In genomic region chr1:166049046-166049827, GRCm38 (mm10) we compare ENCODE assay signal across 8 mouse cellular contexts. TPM values are rescaled to one million over a fixed set of nuclear protein-coding genes. Genes with fewer than 3 reads are reported as not detected.
DNase-seq lines count a peak whose midpoint lies in the region; ATAC-seq and TF ChIP-seq lines count a peak whose summit lies in the region.

No protein-coding gene starts in this region.

- ATAC-seq in forebrain, embryonic 12.5 days (ENCODE audit: low FRiP score) = 0 out of 2 replicates have a peak, but pooled peaks have one; percentile 34
- peak; percentile 56 for ATAC-seq in limb, embryonic 14.5 days (ENCODE audit: low FRiP score, low read depth)

- no peak for TF ChIP-seq CTCF in small intestine, adult 2 months (IDR thresholded peaks at IDR 0.05; ENCODE audit: extremely low read depth, insufficient read length, insufficient replicate concordance, low read depth, low read length)

- H3K36me3 ChIP-seq in forebrain, embryonic 12.5 days (replicated peaks) = no peaks in the 10 kb centered on the region
- H3K36me3 ChIP-seq in limb, embryonic 14.5 days (ENCODE audit: control insufficient read depth, insufficient read depth, low read length) = no peaks in the 10 kb centered on the region
- H3K36me3 ChIP-seq in small intestine, adult 2 months (ENCODE audit: control insufficient read depth, insufficient read depth, low read length) = no peaks in the 10 kb centered on the region

- peaks cover 32% of the 10 kb centered on the region for H3K27me3 ChIP-seq in forebrain, embryonic 12.5 days
- H3K27me3 ChIP-seq in limb, embryonic 14.5 days (ENCODE audit: control insufficient read depth, insufficient read depth, low read length) = peaks cover 6% of the 10 kb centered on the region; the same call in 1 of the 2 replicates
- H3K27me3 ChIP-seq in small intestine, adult 2 months (ENCODE audit: control insufficient read depth, insufficient read depth, low read length) = no peaks in the 10 kb centered on the region

- 0 out of 2 replicates have a peak overlapping the region, but pooled peaks have one; percentile 32 for H3K27ac ChIP-seq in forebrain, embryonic 12.5 days
- H3K27ac ChIP-seq in limb, embryonic 14.5 days (replicated peaks; ENCODE audit: low read depth, low read length) = no peak overlapping the region
- peak overlapping the region; percentile 68 for H3K27ac ChIP-seq in small intestine, adult 2 months (ENCODE audit: insufficient read depth, low read depth, low read length)

- H3K4me1 ChIP-seq in forebrain, embryonic 12.5 days = peaks cover 57% of the 10 kb centered on the region
- H3K4me1 ChIP-seq in limb, embryonic 14.5 days (ENCODE audit: control insufficient read depth, insufficient read depth, low read length) = peaks cover 31% of the 10 kb centered on the region
- H3K4me1 ChIP-seq in small intestine, adult 2 months (ENCODE audit: control insufficient read depth, insufficient read depth, insufficient read length, low read length) = peaks cover 5% of the 10 kb centered on the region; the same call in 1 of the 2 replicates

- peak overlapping the region; percentile 44 for H3K4me3 ChIP-seq in forebrain, embryonic 12.5 days (replicated peaks)
- H3K4me3 ChIP-seq in limb, embryonic 14.5 days (replicated peaks; ENCODE audit: low read length) = peak overlapping the region; percentile 41
- peak overlapping the region; percentile 28 for H3K4me3 ChIP-seq in small intestine, adult 2 months (ENCODE audit: low read depth, low read length)

- H3K4me2 ChIP-seq in forebrain, embryonic 12.5 days = peak overlapping the region; percentile 89
- peak overlapping the region; percentile 91 for H3K4me2 ChIP-seq in limb, embryonic 14.5 days (replicated peaks; ENCODE audit: low read depth, low read length, severe bottlenecking)

- 15% methylated on average over 11 of the region's 11 CpGs for WGBS in forebrain, embryonic 12.5 days
- WGBS in limb, embryonic 14.5 days = 7% methylated on average over 11 of the region's 11 CpGs
- WGBS in small intestine, adult 2 months = 21% methylated on average over 11 of the region's 11 CpGs

- TF ChIP-seq POLR2A in limb, embryonic 14.5 days (IDR thresholded peaks at IDR 0.05; ENCODE audit: borderline replicate concordance, extremely low read depth, insufficient read depth, insufficient read length) = no peak
- TF ChIP-seq POLR2A in small intestine, adult 2 months (IDR thresholded peaks at IDR 0.05; ENCODE audit: low read depth, low read length) = no peak

- DNase-seq in lung, postnatal 10 days = peak; percentile 14
- DNase-seq in lung, postnatal 25 days (ENCODE audit: low spot score) = no peak
- peak; percentile 66 for DNase-seq in limb, embryonic 14.5 days (ENCODE audit: low spot score)
- DNase-seq in cerebellum, adult 8-10 months = no peak
- no peak for DNase-seq in kidney, postnatal 36 days
- no peak for DNase-seq in adrenal gland, adult 2 months

- no peak overlapping the region for H3K9ac ChIP-seq in forebrain, embryonic 12.5 days
- H3K9ac ChIP-seq in limb, embryonic 14.5 days (ENCODE audit: low read depth, low read length, severe bottlenecking) = peak overlapping the region; percentile 44

- H3K9me3 ChIP-seq in forebrain, embryonic 12.5 days = no peaks in the 10 kb centered on the region
- H3K9me3 ChIP-seq in limb, embryonic 14.5 days (ENCODE audit: control insufficient read depth, low read length) = no peaks in the 10 kb centered on the region

RNA-seq across cellular contexts. Expression of gene Pou2f1, which starts 46.8 kb away (rescaled TPM):
- 27.8 and 29.6 TPM in 2 replicates for polyA plus RNA-seq in forebrain, embryonic 12.5 days (2016; fragmentation: Nextera tagmentation; extraction: Ambion mirVana)
- polyA plus RNA-seq in limb, embryonic 14.5 days (2012; rRNA removed) = 7.3 and 9.9 TPM in 2 replicates
- 15.7 and 16.4 TPM in 2 replicates for polyA plus RNA-seq in limb, embryonic 14.5 days (2014; fragmentation: Nextera tagmentation; extraction: Ambion mirVana)
- 8.0 and 17.6 TPM in 2 replicates for polyA plus RNA-seq in small intestine, adult 2 months (2012; rRNA removed)
- 10 to 100 TPM; 13.1 to 14.0 TPM for total RNA-seq in adrenal gland, adult 2 months (2021)
- 15.5 and 22.9 TPM in 2 replicates for polyA plus RNA-seq in adrenal gland, adult 2 months (2012; rRNA removed)

Comparison
In these comparisons a context has a peak if more than half of its experiments do, and no peak if none do; other contexts are left out.
1. DNase-seq: peak in lung, postnatal 10 days (single experiment) and limb, embryonic 14.5 days (single experiment); none in lung, postnatal 25 days (single experiment), cerebellum, adult 8-10 months (single experiment), kidney, postnatal 36 days (0 of 2) and adrenal gland, adult 2 months (single experiment).
2. Peak in every context shown above with its lines, with median percentiles within 50 percentile points of each other: H3K4me3 ChIP-seq.